Mouse (Mus musculus) lung, postnatal 0 days (tissue): ENCODE measurements around the gene Gm28305.

Experiments used
- CTCF ChIP-seq: IDR thresholded peaks from 2 replicates; pipeline ENCODE4 v1.5.1; 2016; ENCODE audit warnings: antibody characterized with exemption, mild to moderate bottlenecking
- EP300 ChIP-seq: IDR thresholded peaks from 2 replicates; pipeline ENCODE4 v1.6.1; 2016; ENCODE audit warnings: antibody characterized with exemption, mild to moderate bottlenecking, control low read depth

GRCm38 (mm10) chr9:104064571-104064970 is 24.1 kb downstream of the Gm28305 start:
- TF ChIP-seq EP300: no peak
- TF ChIP-seq CTCF: no peak
